Mouse (Mus musculus) lung, embryonic 15.5 days (tissue): ENCODE measurements at regions not wholly inside any gene's neighbourhood (a gene's known extent, or its start where the extent isn't known, plus 50 kb on each side); places are given as distances from the start of the nearest gene placed in this dataset.

Experiments used
- ATAC-seq: fragments of 200-750 bp; cut with Nextera tagmentation; 2 replicates; pipeline ENCODE4 v1.8.0; 2017; ENCODE audit warnings: moderate number of reproducible peaks, borderline replicate concordance; ENCODE audit not compliant: low FRiP score, low TSS enrichment; ENCODE audit errors: extremely low read depth
- H3K27ac ChIP-seq: fragments of 300-500 bp; sonication (generic); 2 replicates; pipeline ENCODE4 v1.5.1; 2015; ENCODE audit warnings: moderate library complexity, mild to moderate bottlenecking, inconsistent platforms
- H3K27me3 ChIP-seq: fragments of 300-500 bp; sonication (generic); 2 replicates; pipeline ENCODE4 v1.6.1; 2015; ENCODE audit warnings: inconsistent platforms
- H3K36me3 ChIP-seq: fragments of 300-500 bp; sonication (generic); 2 replicates; pipeline ENCODE4 v1.6.1; 2015; ENCODE audit warnings: inconsistent platforms
- H3K4me1 ChIP-seq: fragments of 300-500 bp; sonication (generic); 2 replicates; pipeline ENCODE4 v1.6.1; 2015; ENCODE audit warnings: inconsistent platforms
- H3K4me2 ChIP-seq: fragments of 300-500 bp; sonication (generic); 2 replicates; pipeline ENCODE4 v1.6.1; 2015; ENCODE audit warnings: inconsistent platforms, mild to moderate bottlenecking, moderate library complexity
- H3K4me3 ChIP-seq: fragments of 300-500 bp; sonication (generic); 2 replicates; pipeline ENCODE4 v1.5.1; 2015; ENCODE audit warnings: mild to moderate bottlenecking, inconsistent platforms
- H3K9ac ChIP-seq: fragments of 300-500 bp; sonication (generic); 2 replicates; pipeline ENCODE4 v1.6.1; 2015; ENCODE audit warnings: inconsistent platforms
- H3K9me3 ChIP-seq: fragments of 300-500 bp; sonication (generic); 2 replicates; pipeline ENCODE4 v1.6.1; 2016; ENCODE audit warnings: inconsistent platforms
- WGBS: fragments of 180-500 bp; shearing (Covaris S2); methylation state at CpG from one replicate; pipeline ENCODE4 v1.1.7; 2015; 5-methylcytosine and 5-hydroxymethylcytosine counted together

GRCm38 (mm10) chr8:77816217-77816616, 92.0 kb upstream of the Ednra start:
- peaks cover 18% of the 10 kb centered on the region for H3K4me1 ChIP-seq
- WGBS: 50% methylated on average over 4 of the region's 4 CpGs
- H3K9me3 ChIP-seq: no peaks in the 10 kb centered on the region
- H3K36me3 ChIP-seq: no peaks in the 10 kb centered on the region
- no peak overlapping the region for H3K4me3 ChIP-seq
- no peaks in the 10 kb centered on the region for H3K27me3 ChIP-seq
- peak overlapping the region; percentile 90 for H3K27ac ChIP-seq
- no peak overlapping the region for H3K9ac ChIP-seq
- H3K4me2 ChIP-seq: no peak overlapping the region
- ATAC-seq: no peak

- Histone ChIP-seq H3K9ac (no peak overlapping the region), H3K9me3 (no peaks in the 10 kb centered on the region), H3K4me3 (no peak overlapping the region), H3K4me1 (peaks cover 11% of the 10 kb centered on the region; the same call in 1 of the 2 replicates), H3K27me3 (no peaks in the 10 kb centered on the region), H3K4me2 (no peak overlapping the region), H3K36me3 (no peaks in the 10 kb centered on the region), H3K27ac (no peak overlapping the region)
- no peak for ATAC-seq
- WGBS: 52% methylated on average over 1 of the region's 1 CpGs
Observed at GRCm38 (mm10) chr8:77825786-77826185, 101.5 kb upstream of the Ednra start.

GRCm38 (mm10) chr8:77826255-77826654, 102.0 kb upstream of the Ednra start:
- Histone ChIP-seq H3K9ac (no peak overlapping the region), H3K27me3 (no peaks in the 10 kb centered on the region), H3K9me3 (no peaks in the 10 kb centered on the region), H3K4me2 (no peak overlapping the region), H3K4me1 (peaks cover 11% of the 10 kb centered on the region; the same call in 1 of the 2 replicates), H3K27ac (no peak overlapping the region), H3K36me3 (no peaks in the 10 kb centered on the region), H3K4me3 (no peak overlapping the region)
- no peak for ATAC-seq
- 57% methylated on average over 2 of the region's 2 CpGs for WGBS

- Histone ChIP-seq H3K36me3 (no peaks in the 10 kb centered on the region), H3K4me1 (peaks cover 11% of the 10 kb centered on the region; the same call in 1 of the 2 replicates), H3K4me2 (no peak overlapping the region), H3K27me3 (no peaks in the 10 kb centered on the region), H3K4me3 (no peak overlapping the region), H3K27ac (no peak overlapping the region), H3K9ac (no peak overlapping the region), H3K9me3 (no peaks in the 10 kb centered on the region)
- 57% methylated on average over 7 of the region's 7 CpGs for WGBS
- ATAC-seq: no peak
Observed at GRCm38 (mm10) chr8:77828079-77828478, 103.8 kb upstream of the Ednra start.

- Histone ChIP-seq H3K4me1 (peaks cover 11% of the 10 kb centered on the region; the same call in 1 of the 2 replicates), H3K9me3 (no peaks in the 10 kb centered on the region), H3K4me3 (no peak overlapping the region), H3K36me3 (no peaks in the 10 kb centered on the region), H3K27ac (no peak overlapping the region), H3K27me3 (no peaks in the 10 kb centered on the region), H3K4me2 (no peak overlapping the region), H3K9ac (no peak overlapping the region)
- 66% methylated on average over 5 of the region's 5 CpGs for WGBS
- ATAC-seq: no peak
Observed at GRCm38 (mm10) chr8:77829126-77829748, 105.0 kb upstream of the Ednra start.

DNA sequence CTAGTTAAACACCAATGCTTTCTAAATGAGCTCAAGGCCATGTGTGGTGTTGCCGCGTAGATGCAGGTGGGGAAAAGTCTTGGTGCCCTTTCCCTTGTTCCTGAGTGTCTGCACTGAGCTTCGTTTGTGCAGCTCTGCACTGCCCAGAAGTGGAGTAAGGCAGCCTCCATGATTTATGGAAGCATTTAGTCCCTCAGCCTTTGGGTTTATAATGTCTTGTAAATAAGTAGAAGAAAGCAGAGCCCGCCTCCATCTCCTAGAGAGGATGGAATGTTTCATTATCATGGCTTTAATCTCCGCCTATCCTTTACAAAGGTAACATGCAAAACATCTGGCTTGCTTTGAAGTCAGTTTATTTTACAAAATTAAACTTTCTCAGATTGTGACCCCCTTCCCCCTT, 105.5 kb upstream of the Ednra start:
- no peak overlapping the region for H3K9ac ChIP-seq
- H3K27me3 ChIP-seq: no peaks in the 10 kb centered on the region
- H3K9me3 ChIP-seq: no peaks in the 10 kb centered on the region
- ATAC-seq: no peak
- no peaks in the 10 kb centered on the region for H3K36me3 ChIP-seq
- WGBS: 63% methylated on average over 5 of the region's 5 CpGs
- H3K4me3 ChIP-seq: no peak overlapping the region
- peaks cover 17% of the 10 kb centered on the region; the same call in 1 of the 2 replicates for H3K4me1 ChIP-seq
- H3K4me2 ChIP-seq: no peak overlapping the region
- H3K27ac ChIP-seq: no peak overlapping the region

GRCm38 (mm10) chr8:77834283-77834682, 110.0 kb upstream of the Ednra start:
- Histone ChIP-seq H3K4me3 (no peak overlapping the region), H3K9me3 (no peaks in the 10 kb centered on the region), H3K36me3 (no peaks in the 10 kb centered on the region), H3K9ac (peak overlapping the region; percentile 17; the same call in 1 of the 2 replicates), H3K4me2 (no peak overlapping the region), H3K27ac (peak overlapping the region; percentile 83), H3K27me3 (no peaks in the 10 kb centered on the region), H3K4me1 (peaks cover 18% of the 10 kb centered on the region)
- WGBS: 26% methylated on average over 6 of the region's 6 CpGs
- ATAC-seq: peak; percentile 52; the same call in 1 of the 2 replicates

- Histone ChIP-seq H3K27me3 (no peaks in the 10 kb centered on the region), H3K4me2 (no peak overlapping the region), H3K9ac (no peak overlapping the region), H3K36me3 (no peaks in the 10 kb centered on the region), H3K9me3 (no peaks in the 10 kb centered on the region), H3K4me1 (peaks cover 22% of the 10 kb centered on the region), H3K27ac (peak overlapping the region; percentile 61; the same call in 1 of the 2 replicates), H3K4me3 (no peak overlapping the region)
- WGBS: 26% methylated on average over 5 of the region's 5 CpGs
- ATAC-seq: peak; percentile 64; the same call in 1 of the 2 replicates
Observed at GRCm38 (mm10) chr8:77836902-77837489, 112.7 kb upstream of the Ednra start.

DNA sequence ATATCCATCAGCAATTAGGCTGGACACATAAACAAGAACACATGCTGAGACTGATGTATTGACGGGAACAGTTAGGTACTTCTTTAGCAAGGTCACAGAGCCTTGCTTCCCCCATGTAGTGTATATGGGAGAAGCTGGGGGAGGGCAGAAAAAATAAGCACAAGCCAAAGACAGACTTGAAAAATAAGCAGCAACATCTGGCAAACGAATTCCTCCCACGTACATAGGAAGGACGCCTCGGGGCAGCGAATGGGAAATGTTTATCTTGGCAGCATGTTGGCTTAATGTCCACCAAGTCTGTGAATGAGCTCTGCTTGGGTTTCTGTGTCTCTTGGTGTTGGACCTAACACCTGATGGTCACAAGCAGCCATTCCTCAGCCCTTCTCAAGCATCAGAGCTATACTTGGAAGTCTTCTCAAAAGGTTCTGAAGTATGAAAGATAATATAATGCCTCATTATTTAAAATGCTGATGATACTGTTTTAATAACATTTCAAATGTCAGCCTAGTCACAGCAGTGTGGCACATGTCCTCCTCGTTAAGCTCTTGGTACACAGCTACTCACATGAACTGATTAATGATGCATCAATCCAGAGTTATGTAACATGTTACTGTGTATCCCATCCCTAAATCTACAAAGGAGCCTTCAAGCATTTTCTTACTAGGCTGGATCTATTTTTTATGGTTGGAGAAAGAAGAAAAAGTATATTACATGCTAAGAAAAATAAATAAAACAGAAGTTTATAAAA, 118.3 kb upstream of the Ednra start:
- 26% methylated on average over 7 of the region's 7 CpGs for WGBS
- H3K36me3 ChIP-seq: no peaks in the 10 kb centered on the region
- no peak overlapping the region for H3K4me3 ChIP-seq
- H3K9ac ChIP-seq: no peak overlapping the region
- no peaks in the 10 kb centered on the region for H3K9me3 ChIP-seq
- ATAC-seq: peak; percentile 85
- H3K4me2 ChIP-seq: no peak overlapping the region; the same call in 1 of the 2 replicates
- H3K27me3 ChIP-seq: no peaks in the 10 kb centered on the region
- peak overlapping the region; percentile 52 for H3K27ac ChIP-seq
- peaks cover 7% of the 10 kb centered on the region; the same call in 1 of the 2 replicates for H3K4me1 ChIP-seq

DNA sequence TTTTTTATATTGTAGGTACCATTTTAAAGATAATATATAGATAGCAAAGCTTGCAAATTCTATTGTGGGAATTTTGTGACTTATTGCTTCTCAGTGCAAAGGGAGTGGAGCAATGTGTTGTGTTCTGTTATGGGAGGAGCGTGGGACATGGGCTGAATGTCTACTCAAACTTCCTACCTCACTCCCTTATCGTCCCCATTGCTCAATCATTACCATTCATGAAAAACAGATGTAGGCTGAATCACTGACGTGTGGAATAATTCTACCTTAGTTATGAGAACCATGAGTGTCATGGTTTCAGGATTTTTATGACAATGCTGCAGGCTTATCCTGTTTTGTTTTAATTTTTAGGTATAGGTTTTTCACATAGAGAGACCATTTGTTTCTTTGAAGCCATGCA, 119.0 kb upstream of the Ednra start:
- Histone ChIP-seq H3K9ac (no peak overlapping the region), H3K4me2 (no peak overlapping the region), H3K36me3 (no peaks in the 10 kb centered on the region), H3K27ac (no peak overlapping the region), H3K4me3 (no peak overlapping the region), H3K27me3 (no peaks in the 10 kb centered on the region), H3K4me1 (peaks cover 7% of the 10 kb centered on the region; the same call in 1 of the 2 replicates), H3K9me3 (no peaks in the 10 kb centered on the region)
- WGBS: 47% methylated on average over 3 of the region's 3 CpGs
- ATAC-seq: no peak

- ATAC-seq: no peak
- H3K27ac ChIP-seq: no peak overlapping the region
Observed at GRCm38 (mm10) chr8:77850523-77850922, 126.3 kb upstream of the Ednra start.

GRCm38 (mm10) chr8:77870264-77870663, 146.0 kb upstream of the Ednra start:
- no peaks in the 10 kb centered on the region for H3K36me3 ChIP-seq
- 15% methylated on average over 6 of the region's 6 CpGs for WGBS
- ATAC-seq: no peak

More at GRCm38 (mm10) chr8:77850523-77850922, 126.3 kb upstream of the Ednra start:
- Histone ChIP-seq H3K4me3 (no peak overlapping the region), H3K4me1 (no peaks in the 10 kb centered on the region), H3K4me2 (no peak overlapping the region), H3K9me3 (0 out of 2 replicates have a peak, but pooled peaks cover 3% of the 10 kb centered on the region), H3K27me3 (no peaks in the 10 kb centered on the region), H3K36me3 (no peaks in the 10 kb centered on the region), H3K9ac (no peak overlapping the region)
- 60% methylated on average over 5 of the region's 5 CpGs for WGBS

More at GRCm38 (mm10) chr8:77870264-77870663, 146.0 kb upstream of the Ednra start:
- Histone ChIP-seq H3K27me3 (no peaks in the 10 kb centered on the region), H3K9ac (no peak overlapping the region), H3K4me2 (no peak overlapping the region), H3K27ac (no peak overlapping the region), H3K4me1 (no peaks in the 10 kb centered on the region), H3K9me3 (no peaks in the 10 kb centered on the region), H3K4me3 (no peak overlapping the region)
